Mouse (Mus musculus): ENCODE measurements at regions not wholly inside any gene's neighbourhood (a gene's known extent, or its start where the extent isn't known, plus 50 kb on each side); places are given as distances from the start of the nearest gene placed in this dataset.
A peak's percentile ranks its signal among the peaks of the same experiment; 100 is the strongest.

GRCm38 (mm10) chr1:55807028-55807427 is 401.3 kb downstream of the Plcl1 start:
- Histone ChIP-seq H3K27ac (peak overlapping the region; percentile 19), H3K9ac (ENCODE audit: low read depth, low read length) (no peak overlapping the region), H3K79me2 (replicated peaks; ENCODE audit: control insufficient read depth, insufficient read depth, low read length) (no peaks in the 10 kb centered on the region), H3K36me3 (ENCODE audit: control insufficient read depth, insufficient read depth, low read length) (peaks cover 1% of the 10 kb centered on the region; the same call in 1 of the 2 replicates), H3K4me3 (no peak overlapping the region), H3K27me3 (ENCODE audit: control insufficient read depth, insufficient read depth, low read length) (no peaks in the 10 kb centered on the region), H3K4me1 (ENCODE audit: control insufficient read depth, insufficient read depth, low read length) (peaks cover 8% of the 10 kb centered on the region)
- peak; percentile 31 to 48 for DNase-seq
- TF ChIP-seq EP300 (IDR thresholded peaks at IDR 0.05; ENCODE audit: insufficient read depth, low read depth, low read length) (no peak), POLR2A (IDR thresholded peaks at IDR 0.05; ENCODE audit: insufficient read depth, low read depth, low read length) (no peak), CTCF (IDR thresholded peaks at IDR 0.05) (no peak)
- intact Hi-C loops (cut with DNase I): no loop called here
- 47% methylated on average over 5 of the region's 5 CpGs for WGBS

DNA sequence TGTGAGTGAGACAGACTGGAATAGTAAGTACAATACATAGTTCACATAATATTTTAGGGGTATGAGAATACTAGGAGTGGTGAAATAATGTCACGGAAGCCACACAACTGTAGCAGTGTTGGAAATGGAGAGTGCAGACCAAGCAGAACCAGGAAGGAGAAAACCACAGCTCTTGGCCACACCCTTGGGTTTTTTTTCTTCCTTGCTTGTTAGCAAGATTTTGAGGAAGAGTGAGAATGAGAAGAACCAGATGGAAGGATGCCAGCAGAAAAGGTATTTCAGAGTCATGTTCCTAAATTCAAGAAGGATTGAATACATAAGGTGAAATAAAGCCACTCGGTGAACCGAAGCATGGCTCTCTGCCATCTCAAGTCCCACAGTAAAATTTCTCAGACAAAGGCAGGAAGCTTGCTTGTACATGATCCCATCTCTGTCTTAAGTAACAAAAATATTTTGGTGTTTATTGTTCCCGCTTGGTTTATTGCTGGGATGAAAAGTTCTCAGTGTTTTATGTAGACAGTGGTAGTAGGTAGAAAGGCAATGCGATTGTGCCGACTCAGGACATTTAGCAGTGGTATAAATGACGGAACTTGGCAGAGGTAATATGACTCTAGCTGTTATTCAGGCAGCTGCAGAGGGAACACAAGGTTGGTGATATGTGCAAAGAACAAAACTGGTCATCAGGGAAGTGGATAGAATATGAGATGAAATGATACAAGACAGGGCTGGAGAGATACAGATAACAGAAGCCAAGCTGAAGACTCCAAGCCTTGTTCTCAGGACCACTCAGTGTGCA is 403.2 kb downstream of the Plcl1 start:
- Histone ChIP-seq H3K27me3 (ENCODE audit: control insufficient read depth, insufficient read depth, low read length) (no peaks in the 10 kb centered on the region), H3K4me1 (ENCODE audit: control insufficient read depth, insufficient read depth, low read length) (peaks cover 8% of the 10 kb centered on the region), H3K27ac (peak overlapping the region; percentile 11; the same call in 1 of the 2 replicates), H3K4me3 (no peak overlapping the region), H3K9ac (ENCODE audit: low read depth, low read length) (no peak overlapping the region), H3K36me3 (ENCODE audit: control insufficient read depth, insufficient read depth, low read length) (peaks cover 1% of the 10 kb centered on the region; the same call in 1 of the 2 replicates), H3K79me2 (replicated peaks; ENCODE audit: control insufficient read depth, insufficient read depth, low read length) (no peaks in the 10 kb centered on the region)
- WGBS: 49% methylated on average over 7 of the region's 7 CpGs
- intact Hi-C loops (cut with DNase I): no loop called here
- TF ChIP-seq EP300 (IDR thresholded peaks at IDR 0.05; ENCODE audit: insufficient read depth, low read depth, low read length): no peak
- no peak for TF ChIP-seq POLR2A (IDR thresholded peaks at IDR 0.05; ENCODE audit: insufficient read depth, low read depth, low read length)
- no peak for TF ChIP-seq CTCF (IDR thresholded peaks at IDR 0.05)
- DNase-seq: no peak

DNA sequence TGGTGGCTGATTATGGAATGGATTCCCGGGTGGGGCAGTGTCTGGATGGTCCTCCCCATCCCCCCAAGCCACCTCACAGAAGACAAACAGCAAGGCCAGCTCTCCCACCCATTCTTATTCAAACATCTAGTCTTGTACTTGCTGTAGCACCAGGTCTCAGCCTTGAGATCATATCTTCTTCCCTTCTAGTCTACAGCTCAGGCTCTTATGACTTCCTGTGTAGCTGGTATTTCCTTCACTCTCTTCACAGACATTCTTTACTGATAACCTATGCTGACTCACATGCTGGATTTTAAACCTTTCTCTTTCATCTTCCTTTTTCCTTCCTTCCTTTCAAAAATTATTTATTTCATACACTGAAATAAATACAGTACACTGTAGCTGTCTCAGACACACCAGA is 406.8 kb downstream of the Plcl1 start:
- 44% methylated on average over 1 of the region's 1 CpGs for WGBS
- no peak for DNase-seq
- H3K79me2 ChIP-seq (replicated peaks; ENCODE audit: control insufficient read depth, insufficient read depth, low read length): no peaks in the 10 kb centered on the region
- H3K27ac ChIP-seq: no peak overlapping the region
- intact Hi-C loops (cut with DNase I): no loop called here
- no peak overlapping the region for H3K4me3 ChIP-seq
- peaks cover 6% of the 10 kb centered on the region for H3K4me1 ChIP-seq (ENCODE audit: control insufficient read depth, insufficient read depth, low read length)
- peaks cover 1% of the 10 kb centered on the region; the same call in 1 of the 2 replicates for H3K36me3 ChIP-seq (ENCODE audit: control insufficient read depth, insufficient read depth, low read length)
- TF ChIP-seq EP300 (IDR thresholded peaks at IDR 0.05; ENCODE audit: insufficient read depth, low read depth, low read length): no peak
- no peak for TF ChIP-seq POLR2A (IDR thresholded peaks at IDR 0.05; ENCODE audit: insufficient read depth, low read depth, low read length)
- no peak for TF ChIP-seq CTCF (IDR thresholded peaks at IDR 0.05)
- no peaks in the 10 kb centered on the region for H3K27me3 ChIP-seq (ENCODE audit: control insufficient read depth, insufficient read depth, low read length)
- H3K9ac ChIP-seq (ENCODE audit: low read depth, low read length): no peak overlapping the region

DNA sequence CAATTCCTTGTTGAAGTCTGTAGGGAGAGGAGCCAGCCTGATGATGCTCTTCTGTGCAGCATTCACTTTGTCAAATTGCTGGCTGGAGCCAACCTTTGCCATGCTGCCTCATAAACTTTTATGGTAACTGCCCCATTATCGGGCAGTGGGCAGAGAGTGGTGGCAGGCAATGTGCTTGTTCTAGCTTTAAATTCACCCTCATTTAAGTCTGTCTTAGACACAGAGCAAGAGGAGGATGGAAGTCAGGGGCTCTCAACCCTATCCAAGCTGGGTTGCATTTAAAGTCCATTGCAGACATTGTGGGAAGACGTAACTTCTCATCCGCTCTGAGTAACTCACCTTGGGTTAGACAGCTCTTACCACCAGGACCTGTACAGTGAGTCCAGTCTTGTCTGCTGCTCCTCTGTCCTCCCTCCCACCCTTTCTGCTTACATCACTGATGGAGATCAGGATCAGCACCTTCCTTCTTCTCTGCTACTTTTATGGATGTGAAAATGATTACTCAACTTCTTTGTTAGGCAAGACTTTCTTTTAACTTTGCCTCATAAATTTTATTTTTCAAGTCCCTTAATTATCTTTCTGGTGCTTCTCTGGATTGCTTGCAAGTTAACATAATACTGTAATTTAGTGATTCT is 415.3 kb downstream of the Plcl1 start:
- no peak overlapping the region for H3K4me3 ChIP-seq
- H3K27me3 ChIP-seq (ENCODE audit: control insufficient read depth, insufficient read depth, low read length): no peaks in the 10 kb centered on the region
- WGBS: 92% methylated on average over 3 of the region's 3 CpGs
- TF ChIP-seq POLR2A (IDR thresholded peaks at IDR 0.05; ENCODE audit: insufficient read depth, low read depth, low read length): no peak
- no peak for TF ChIP-seq EP300 (IDR thresholded peaks at IDR 0.05; ENCODE audit: insufficient read depth, low read depth, low read length)
- no peak for TF ChIP-seq CTCF (IDR thresholded peaks at IDR 0.05)
- H3K27ac ChIP-seq: no peak overlapping the region
- no peaks in the 10 kb centered on the region for H3K4me1 ChIP-seq (ENCODE audit: control insufficient read depth, insufficient read depth, low read length)
- intact Hi-C loops (cut with DNase I): no loop called here
- no peak for DNase-seq
- H3K79me2 ChIP-seq (replicated peaks; ENCODE audit: control insufficient read depth, insufficient read depth, low read length): no peaks in the 10 kb centered on the region
- no peaks in the 10 kb centered on the region for H3K36me3 ChIP-seq (ENCODE audit: control insufficient read depth, insufficient read depth, low read length)
- H3K9ac ChIP-seq (ENCODE audit: low read depth, low read length): no peak overlapping the region

GRCm38 (mm10) chr1:55822599-55822998 is 416.9 kb downstream of the Plcl1 start:
- H3K4me1 ChIP-seq (ENCODE audit: control insufficient read depth, insufficient read depth, low read length): no peaks in the 10 kb centered on the region
- TF ChIP-seq POLR2A (IDR thresholded peaks at IDR 0.05; ENCODE audit: insufficient read depth, low read depth, low read length): no peak
- no peak for TF ChIP-seq EP300 (IDR thresholded peaks at IDR 0.05; ENCODE audit: insufficient read depth, low read depth, low read length)
- TF ChIP-seq CTCF (IDR thresholded peaks at IDR 0.05): no peak
- intact Hi-C loops (cut with DNase I): no loop called here
- H3K4me3 ChIP-seq: no peak overlapping the region
- WGBS: 73% methylated on average over 4 of the region's 4 CpGs
- no peaks in the 10 kb centered on the region for H3K79me2 ChIP-seq (replicated peaks; ENCODE audit: control insufficient read depth, insufficient read depth, low read length)
- H3K9ac ChIP-seq (ENCODE audit: low read depth, low read length): no peak overlapping the region
- no peak for DNase-seq
- no peaks in the 10 kb centered on the region for H3K36me3 ChIP-seq (ENCODE audit: control insufficient read depth, insufficient read depth, low read length)
- no peaks in the 10 kb centered on the region for H3K27me3 ChIP-seq (ENCODE audit: control insufficient read depth, insufficient read depth, low read length)
- no peak overlapping the region for H3K27ac ChIP-seq

DNA sequence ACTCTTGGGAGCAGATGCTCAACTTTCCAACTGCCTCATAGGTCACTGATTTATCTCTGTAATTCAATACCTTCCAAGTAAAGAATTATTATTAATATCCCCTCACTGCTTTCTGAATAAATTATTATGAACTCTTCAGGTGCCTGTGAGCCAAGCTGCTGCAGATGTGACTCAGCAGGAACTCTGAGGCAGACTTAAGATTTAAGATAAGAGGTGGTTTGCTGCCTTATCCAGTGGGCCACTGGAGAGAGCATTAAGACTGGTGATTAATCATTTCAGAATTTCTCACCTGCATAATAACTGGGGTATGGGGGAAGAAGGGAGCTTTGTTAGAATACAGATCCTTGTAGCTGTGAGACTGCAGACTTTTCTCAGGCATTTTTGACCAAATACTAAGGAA is 421.5 kb downstream of the Plcl1 start:
- no peak overlapping the region for H3K27ac ChIP-seq
- no peak overlapping the region for H3K4me3 ChIP-seq
- TF ChIP-seq CTCF (IDR thresholded peaks at IDR 0.05) (no peak), EP300 (IDR thresholded peaks at IDR 0.05; ENCODE audit: insufficient read depth, low read depth, low read length) (no peak), POLR2A (IDR thresholded peaks at IDR 0.05; ENCODE audit: insufficient read depth, low read depth, low read length) (no peak)
- no peaks in the 10 kb centered on the region for H3K36me3 ChIP-seq (ENCODE audit: control insufficient read depth, insufficient read depth, low read length)
- H3K9ac ChIP-seq (ENCODE audit: low read depth, low read length): no peak overlapping the region
- H3K4me1 ChIP-seq (ENCODE audit: control insufficient read depth, insufficient read depth, low read length): no peaks in the 10 kb centered on the region
- DNase-seq: no peak
- intact Hi-C loops (cut with DNase I): no loop called here
- no peaks in the 10 kb centered on the region for H3K27me3 ChIP-seq (ENCODE audit: control insufficient read depth, insufficient read depth, low read length)
- H3K79me2 ChIP-seq (replicated peaks; ENCODE audit: control insufficient read depth, insufficient read depth, low read length): no peaks in the 10 kb centered on the region
